Comparison of ENCODE assay signal across 11 mouse cellular contexts in genomic region chr11:65271000-65271399, GRCm38 (mm10). TPM values are rescaled to one million over a fixed set of nuclear protein-coding genes. Genes with fewer than 3 reads are reported as not detected.
DNase-seq lines count a peak whose midpoint lies in the region; ATAC-seq and TF ChIP-seq lines count a peak whose summit lies in the region.
"Had no signal": no experiment of that assay in that cellular context is flagged by ENCODE, and none has a peak within 500 bp of the region (broad histone marks: within the 10 kb centered on the region; RNA-seq: fewer than 3 reads in every experiment).

No protein-coding gene starts in this region.

- H3K27ac ChIP-seq in kidney, postnatal 0 days = no peak overlapping the region
- H3K27ac ChIP-seq in embryonic fibroblast, embryonic 13.5 days (ENCODE audit: insufficient read depth, low read length) = no peak overlapping the region
- H3K27ac ChIP-seq in limb, embryonic 13.5 days = no peak overlapping the region
- H3K27ac ChIP-seq: forebrain, embryonic 15.5 days had no signal

- no peaks in the 10 kb centered on the region for H3K9me3 ChIP-seq in kidney, postnatal 0 days (replicated peaks; ENCODE audit: low read length)
- H3K9me3 ChIP-seq in limb, embryonic 13.5 days = no peaks in the 10 kb centered on the region
- H3K9me3 ChIP-seq: forebrain, embryonic 15.5 days had no signal

- H3K36me3 ChIP-seq in kidney, postnatal 0 days (ENCODE audit: insufficient read depth, low read length) = no peaks in the 10 kb centered on the region
- no peaks in the 10 kb centered on the region for H3K36me3 ChIP-seq in limb, embryonic 13.5 days
- H3K36me3 ChIP-seq: forebrain, embryonic 15.5 days had no signal

- H3K27me3 ChIP-seq in kidney, postnatal 0 days (ENCODE audit: insufficient read depth, low read length) = no peaks in the 10 kb centered on the region
- peaks cover 36% of the 10 kb centered on the region for H3K27me3 ChIP-seq in limb, embryonic 13.5 days

- TF ChIP-seq POLR2A in embryonic fibroblast, embryonic 13.5 days (IDR thresholded peaks at IDR 0.05; ENCODE audit: low read depth, low read length) = no peak

- H3K4me2 ChIP-seq in kidney, postnatal 0 days (ENCODE audit: low read length) = peak overlapping the region; percentile 74; the same call in 1 of the 2 replicates
- peak overlapping the region; percentile 91 for H3K4me2 ChIP-seq in limb, embryonic 13.5 days (replicated peaks)

- ATAC-seq in kidney, postnatal 0 days (replicated peaks; ENCODE audit: low FRiP score, low read depth) = no peak
- no peak for ATAC-seq in limb, embryonic 13.5 days (ENCODE audit: low FRiP score, low read depth)
- ATAC-seq in megakaryocyte progenitor cell, adult 5-6 weeks (replicated peaks; ENCODE audit: poor library complexity) = no peak
- ATAC-seq: forebrain, embryonic 15.5 days had no signal

- DNase-seq in kidney, postnatal 0 days (ENCODE audit: low spot score) = no peak
- DNase-seq in kidney, adult 8-10 months = no peak
- DNase-seq in embryo, embryonic 10.5 days (ENCODE audit: low spot score) = peak; percentile 29
- no peak for DNase-seq in left cerebral cortex, adult 9 months (ENCODE audit: low spot score in 2 of 2)
- no peak for DNase-seq in cerebellum, postnatal 25 days
- DNase-seq: cerebellum, adult 11 months; layer of hippocampus, postnatal 36 days had no signal

- TF ChIP-seq CTCF in kidney, postnatal 0 days (IDR thresholded peaks at IDR 0.05; ENCODE audit: low read depth) = 0 out of 2 replicates have a peak, but pooled peaks have one; percentile 12
- TF ChIP-seq CTCF in embryonic fibroblast, embryonic 13.5 days (IDR thresholded peaks at IDR 0.05; ENCODE audit: borderline replicate concordance, insufficient read depth, low read length) = peak; percentile 5; the same call in 1 of the 2 replicates

- no peak overlapping the region for H3K4me3 ChIP-seq in kidney, postnatal 0 days (replicated peaks; ENCODE audit: low read depth, low read length)
- H3K4me3 ChIP-seq in embryonic fibroblast, embryonic 13.5 days (ENCODE audit: insufficient read depth, low read length) = no peak overlapping the region
- H3K4me3 ChIP-seq in limb, embryonic 13.5 days = peak overlapping the region; percentile 45; the same call in 1 of the 2 replicates

- WGBS in kidney, postnatal 0 days = 14% methylated on average over 4 of the region's 4 CpGs
- 3% methylated on average over 4 of the region's 4 CpGs for WGBS in limb, embryonic 13.5 days

- H3K9ac ChIP-seq in kidney, postnatal 0 days (ENCODE audit: low read depth, low read length) = no peak overlapping the region
- H3K9ac ChIP-seq in limb, embryonic 13.5 days = no peak overlapping the region

- H3K4me1 ChIP-seq in kidney, postnatal 0 days (replicated peaks; ENCODE audit: insufficient read depth, low read length) = peaks cover 14% of the 10 kb centered on the region
- peaks cover 6% of the 10 kb centered on the region for H3K4me1 ChIP-seq in embryonic fibroblast, embryonic 13.5 days (ENCODE audit: control insufficient read depth, insufficient read depth, low read length)
- H3K4me1 ChIP-seq in limb, embryonic 13.5 days = peaks cover 22% of the 10 kb centered on the region

RNA-seq across cellular contexts. Expression of gene Myocd, which starts 1.2 kb away (rescaled TPM):
- 3.3 and 3.7 TPM in 2 replicates for polyA plus RNA-seq in kidney, postnatal 0 days (2015; fragmentation: Nextera tagmentation; extraction: Ambion mirVana)
- polyA plus RNA-seq in embryonic fibroblast, embryonic 13.5 days (2011; ENCODE audit: insufficient read length, low read depth, missing spikeins) = 0.79 and 1.1 TPM in 2 replicates
- 0.26 and 0.53 TPM in 2 replicates for polyA plus RNA-seq in limb, embryonic 13.5 days (2015; fragmentation: Nextera tagmentation; extraction: Ambion mirVana)
- not detected in 2 replicates for total RNA-seq in megakaryocyte progenitor cell, adult 5-6 weeks (2015)
- total RNA-seq in megakaryocyte progenitor cell, adult 5-6 weeks (2017) = not detected in 2 replicates
